Mouse (Mus musculus): ENCODE data around the gene 6030468B19Rik.

The 6030468B19Rik gene

GRCm38 (mm10) chr11:117797511-117798159, at the start of gene 6030468B19Rik:
Gene 6030468B19Rik, plus strand, starts transcription at chr11:117797660.
- DNase-seq (ENCODE audit: low read depth, low spot score), result no peak

DNA sequence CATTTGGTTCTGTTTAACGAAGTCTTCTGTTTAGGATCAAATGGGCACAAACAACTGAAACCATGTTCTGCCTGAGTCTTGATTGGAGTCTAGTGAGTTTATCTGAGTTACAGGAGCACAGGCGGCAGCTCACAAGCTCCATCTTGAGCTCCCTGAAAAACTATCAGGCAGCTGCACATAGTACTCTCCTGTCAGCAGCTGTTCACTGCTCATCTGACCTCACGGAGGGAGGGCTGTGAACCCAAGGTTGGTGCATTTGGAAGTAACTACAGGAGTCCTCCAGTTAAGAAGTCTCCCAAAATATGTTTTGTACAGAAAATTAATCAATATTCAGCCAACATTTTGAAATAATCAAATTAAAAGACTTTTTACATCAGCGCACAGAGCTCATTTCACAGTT, 48.8 kb upstream of the 6030468B19Rik start:
- DNase-seq (ENCODE audit: low read depth, low spot score), result no peak

GRCm38 (mm10) chr11:117749414-117749813, 48.0 kb upstream of the 6030468B19Rik start:
- no peak for DNase-seq (ENCODE audit: low read depth, low spot score)

DNA sequence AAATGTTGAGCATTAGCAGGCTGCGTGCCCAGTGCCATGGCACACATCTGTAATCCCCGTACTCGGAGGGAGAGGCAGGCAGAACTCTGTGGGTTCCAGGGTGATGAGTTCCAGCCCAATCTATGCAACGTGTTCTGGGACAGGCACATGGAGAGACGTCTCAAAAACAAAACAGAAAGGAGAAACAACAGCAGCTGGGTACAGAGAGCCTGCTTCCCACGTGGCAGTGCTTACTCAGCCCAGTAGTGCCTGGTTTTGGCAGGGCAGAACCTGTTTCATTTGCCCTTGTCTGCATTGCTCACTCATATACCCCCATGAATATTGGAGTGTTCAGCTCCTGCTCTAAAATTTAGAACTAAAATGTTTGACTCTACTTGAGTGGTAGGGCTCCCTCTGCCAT, 45.9 kb upstream of the 6030468B19Rik start:
- DNase-seq (ENCODE audit: low read depth, low spot score), result no peak

GRCm38 (mm10) chr11:117755891-117756290, 41.6 kb upstream of the 6030468B19Rik start:
- DNase-seq (ENCODE audit: low read depth, low spot score), result no peak

DNA sequence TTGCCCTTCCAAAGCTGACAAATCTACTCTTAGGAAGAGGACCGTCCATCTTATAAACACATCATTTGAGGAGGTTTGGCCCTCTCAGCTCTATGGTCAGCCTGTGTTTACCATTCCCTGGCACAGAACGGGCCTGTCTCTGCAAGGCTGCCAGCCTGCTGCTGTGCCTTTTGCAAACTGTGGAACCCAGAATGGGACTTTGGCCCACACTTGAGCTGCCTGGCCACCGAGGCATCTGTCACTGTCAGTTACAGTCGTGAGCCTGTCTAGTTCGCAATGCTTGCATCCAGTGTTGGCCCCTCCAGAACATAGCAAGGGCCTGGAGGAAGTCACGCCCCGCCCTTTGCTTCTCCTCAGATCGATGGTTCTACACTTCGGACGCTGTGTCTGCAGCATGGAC, 38.2 kb upstream of the 6030468B19Rik start:
- no peak for DNase-seq (ENCODE audit: low read depth, low spot score)

- DNase-seq (ENCODE audit: low read depth, low spot score), result no peak
Measured at GRCm38 (mm10) chr11:117760374-117761119, 36.9 kb upstream of the 6030468B19Rik start.

DNA sequence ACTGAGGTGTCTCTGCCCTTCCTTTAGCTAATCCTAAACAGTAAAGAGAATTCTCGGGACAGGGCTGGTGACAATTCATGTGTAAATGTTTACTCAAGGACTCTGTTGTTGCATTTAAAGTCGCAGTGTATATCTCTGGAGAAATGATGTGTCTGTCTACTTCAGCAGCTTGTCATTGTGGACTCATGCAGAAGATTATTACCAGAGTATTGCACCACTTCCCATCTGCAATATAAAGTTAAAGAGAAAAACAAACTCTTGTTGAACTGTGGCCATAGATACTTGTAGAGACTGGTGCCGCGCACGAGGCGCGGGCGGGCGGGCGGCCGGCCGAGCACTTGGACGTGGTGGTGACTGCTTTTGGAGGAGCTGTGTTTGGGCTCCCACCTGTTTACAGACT, 35.7 kb upstream of the 6030468B19Rik start:
- no peak for DNase-seq (ENCODE audit: low read depth, low spot score)

GRCm38 (mm10) chr11:117762246-117762645, 35.2 kb upstream of the 6030468B19Rik start:
- no peak for DNase-seq (ENCODE audit: low read depth, low spot score)

DNA sequence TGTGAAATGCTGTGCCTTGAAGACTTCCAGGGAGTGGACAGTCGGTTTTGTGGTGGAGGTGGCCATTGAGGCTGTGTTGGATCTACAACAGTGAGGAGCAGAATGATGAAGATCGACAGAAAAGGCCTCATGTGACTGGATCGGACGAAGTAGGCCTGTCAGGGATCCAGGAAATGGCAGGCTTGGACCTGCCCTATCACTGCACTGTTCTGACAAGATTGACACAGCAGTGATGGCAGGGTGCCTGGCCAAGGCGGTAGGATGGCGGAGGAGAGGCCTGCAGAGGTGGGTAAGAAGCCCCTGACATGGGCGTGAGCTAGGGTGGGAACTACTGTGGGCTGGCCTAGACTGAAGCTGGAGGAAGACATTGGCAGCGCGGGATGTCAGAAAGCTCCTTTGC, 33.1 kb upstream of the 6030468B19Rik start:
- DNase-seq (ENCODE audit: low read depth, low spot score), result no peak

- no peak for DNase-seq (ENCODE audit: low read depth, low spot score)
Measured at GRCm38 (mm10) chr11:117765361-117765760, 32.1 kb upstream of the 6030468B19Rik start.

DNA sequence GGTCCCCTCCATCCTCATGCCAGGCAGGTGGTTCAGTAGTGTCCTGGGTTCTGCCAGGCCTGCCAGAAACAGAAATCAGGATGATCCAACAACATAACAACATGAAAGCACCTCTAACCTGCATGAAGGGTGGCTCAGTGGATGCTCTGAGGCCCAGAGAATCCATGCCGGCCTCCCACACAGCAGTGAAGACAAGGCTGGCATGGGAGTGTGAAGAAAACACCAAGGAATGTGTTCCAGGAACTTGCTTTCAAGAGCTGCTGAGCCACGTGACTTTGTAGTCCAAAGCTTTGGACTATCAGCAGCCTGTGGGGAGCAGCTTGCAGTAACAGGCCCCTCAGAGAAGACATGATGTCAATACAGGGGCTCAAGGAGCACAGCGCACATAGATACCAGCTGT, 31.2 kb upstream of the 6030468B19Rik start:
- DNase-seq (ENCODE audit: low read depth, low spot score), result no peak

- DNase-seq (ENCODE audit: low read depth, low spot score), result no peak
Measured at GRCm38 (mm10) chr11:117768725-117769682, 28.5 kb upstream of the 6030468B19Rik start.

GRCm38 (mm10) chr11:117769683-117770047, 27.8 kb upstream of the 6030468B19Rik start:
- no peak for DNase-seq (ENCODE audit: low read depth, low spot score)

DNA sequence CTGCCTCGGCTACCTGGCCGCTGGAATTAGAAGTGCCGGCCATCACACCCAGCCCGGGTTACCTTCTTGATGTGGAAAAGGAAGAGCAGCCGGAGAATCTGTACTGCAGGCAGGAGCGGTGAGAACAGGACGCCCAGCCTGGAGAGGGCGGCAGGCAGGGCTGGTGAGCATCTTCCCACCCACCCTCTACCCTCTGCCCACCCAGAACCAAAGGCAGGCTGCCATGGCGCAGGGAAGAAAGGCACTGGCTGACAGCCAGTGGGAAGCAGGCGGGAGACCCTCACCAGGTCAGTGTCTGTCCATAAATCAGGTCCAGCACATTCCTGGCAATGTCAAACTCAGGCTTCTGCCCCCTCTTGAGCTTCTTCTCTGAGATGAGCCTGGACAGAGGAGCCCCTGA, 27.1 kb upstream of the 6030468B19Rik start:
- no peak for DNase-seq (ENCODE audit: low read depth, low spot score)

DNA sequence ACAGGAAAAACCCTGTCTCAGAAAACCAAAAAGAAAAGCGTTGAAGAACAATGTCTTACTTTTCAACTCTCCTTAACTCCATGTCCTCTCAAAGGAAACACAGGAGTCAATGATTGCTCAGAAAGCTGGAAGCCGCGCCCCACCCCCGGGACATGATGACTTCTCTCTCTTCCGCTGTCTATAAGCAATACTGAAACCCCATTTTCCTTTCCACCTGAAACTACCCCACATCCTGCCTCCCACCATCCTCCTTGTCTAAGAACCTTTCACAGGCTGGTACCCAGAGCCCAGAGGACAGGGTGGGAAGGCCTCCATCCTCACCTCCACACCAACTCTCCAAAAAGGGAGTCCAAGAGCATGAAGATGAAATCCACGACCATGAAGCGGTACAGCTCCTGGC, 25.1 kb upstream of the 6030468B19Rik start:
- DNase-seq (ENCODE audit: low read depth, low spot score), result no peak

GRCm38 (mm10) chr11:117774925-117775324, 22.5 kb upstream of the 6030468B19Rik start:
- no peak for DNase-seq (ENCODE audit: low read depth, low spot score)

DNA sequence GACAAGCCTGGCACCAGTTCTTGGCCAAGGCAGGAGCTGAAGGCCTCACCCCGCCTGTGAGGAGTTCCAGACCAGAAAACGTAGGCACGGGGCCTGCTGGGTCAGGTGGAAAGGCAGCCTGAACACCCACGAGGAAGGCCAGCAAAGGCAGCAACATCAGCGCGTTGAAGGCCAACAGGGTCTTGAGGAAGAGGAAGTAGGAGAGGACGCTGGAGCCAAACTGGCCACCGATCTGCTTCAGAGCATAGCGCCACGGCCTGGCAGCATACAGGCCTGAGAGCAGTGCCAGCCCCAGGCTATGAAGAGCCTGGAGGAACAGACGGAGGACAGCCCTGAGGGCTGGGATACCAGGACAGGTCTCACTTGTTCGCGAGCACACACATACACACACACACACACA, 21.9 kb upstream of the 6030468B19Rik start:
- DNase-seq (ENCODE audit: low read depth, low spot score), result no peak

- no peak for DNase-seq (ENCODE audit: low read depth, low spot score)
Measured at GRCm38 (mm10) chr11:117776085-117776792, 21.2 kb upstream of the 6030468B19Rik start.

DNA sequence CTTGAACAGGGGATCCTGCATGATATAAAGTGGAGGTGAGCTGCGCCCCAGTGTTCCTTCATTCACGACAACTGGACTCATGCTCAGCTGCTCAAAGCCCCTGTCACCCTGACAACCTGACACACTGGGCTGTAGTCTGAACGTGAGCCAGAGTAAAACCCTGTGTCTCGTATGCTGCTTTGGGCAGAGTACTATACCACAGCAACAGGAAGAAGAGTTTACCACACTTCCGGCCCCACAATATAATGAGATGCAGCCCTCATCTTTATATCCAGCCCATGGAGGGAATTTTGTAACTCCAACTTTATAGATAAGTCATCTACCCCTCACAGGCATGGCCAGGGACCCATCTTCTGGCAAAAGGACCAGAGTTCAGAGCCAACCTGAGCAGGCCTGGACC, 20.3 kb upstream of the 6030468B19Rik start:
- no peak for DNase-seq (ENCODE audit: low read depth, low spot score)

DNA sequence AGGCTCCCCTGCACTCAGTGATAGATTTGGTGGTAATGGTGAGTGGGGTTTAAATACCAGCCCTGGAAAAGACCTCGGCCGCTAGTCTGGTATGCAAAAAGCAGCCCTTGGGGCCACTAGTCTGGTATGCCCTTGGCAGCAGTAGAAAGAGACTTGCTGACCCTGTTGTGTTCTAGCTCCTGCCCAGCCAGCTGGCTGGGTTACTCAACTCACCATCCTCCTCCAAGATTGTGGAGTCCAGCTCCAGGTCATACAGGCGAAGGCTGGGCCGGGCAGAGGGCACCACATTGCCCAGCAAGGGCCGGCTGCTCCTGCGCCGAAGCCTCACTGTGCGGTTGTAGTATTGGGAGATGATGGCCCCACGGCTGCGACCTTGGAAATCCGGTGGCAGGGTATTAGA, 19.4 kb upstream of the 6030468B19Rik start:
- DNase-seq (ENCODE audit: low read depth, low spot score), result no peak

All from forelimb bud, embryonic 11.5 days (tissue).